Mouse (Mus musculus) left cerebral cortex, adult 2 months (tissue): Measurements from ENCODE around the gene Gm20390. TPM values are rescaled to one million over a fixed set of nuclear protein-coding genes. Genes with fewer than 3 reads are reported as not detected.

ENCODE experiments used
- DNase-seq, 2 experiments: peaks; one replicate each; pipeline ENCODE4 v3.0.0; 2021 to 2022; ENCODE audit warnings: low spot score in 2 of 2, mixed read lengths in 1 of 2; ENCODE audit errors: extremely low spot score in 1 of 2
- H3K27ac ChIP-seq: fragments of 200-600 bp; 2 replicates; pipeline ENCODE4 v1.8.1; 2022
- H3K4me3 ChIP-seq: fragments of 200-600 bp; 2 replicates; pipeline ENCODE4 v1.8.1; 2022
- CTCF ChIP-seq: fragments of 200-600 bp; IDR thresholded peaks from 2 replicates; pipeline ENCODE4 v1.8.1; 2022; ENCODE audit warnings: antibody characterized with exemption, mild to moderate bottlenecking, moderate library complexity
- intact Hi-C: fragments of 180-260 bp; cut with DNase I; formaldehyde crosslinking; loops from one replicate; pipeline ENCODE4 v1.15.1; 2025
- total RNA-seq, 2 experiments: library from RNA; stranded (reverse); gene quantifications; 2 replicates each; pipeline ENCODE4 v1.2.3; 2021

Gene Gm20390
- total RNA-seq, 2 experiments from 2014 or later: 85.3 to 97.9 TPM

GRCm38 (mm10) chr11:93961482-93961881 lies 6.6 kb downstream of the Gm20390 start:
- H3K27ac ChIP-seq: no peak overlapping the region
- no peak overlapping the region for H3K4me3 ChIP-seq
- intact Hi-C loops: loop anchor here (10.0 kb wide), 1 partner anchor 313 kb away; no protein-coding TSS in a partner anchor
- no peak for DNase-seq
- no peak for TF ChIP-seq CTCF

- Histone ChIP-seq H3K4me3 (no peak overlapping the region), H3K27ac (no peak overlapping the region)
- TF ChIP-seq CTCF: no peak
- intact Hi-C loops: loop anchor here (5.0 kb wide), 1 partner anchor 40 kb away; the partner anchor contains the start of gene Spag9
- no peak for DNase-seq
These were observed 10.3 kb downstream of the Gm20390 start for GRCm38 (mm10) chr11:93957746-93958145.

GRCm38 (mm10) chr11:93957031-93957555 lies 11.0 kb downstream of the Gm20390 start:
- no peak for TF ChIP-seq CTCF
- intact Hi-C loops: loop anchor here (5.0 kb wide), 1 partner anchor 40 kb away; the partner anchor contains the start of gene Spag9
- Histone ChIP-seq H3K27ac (peak overlapping the region; percentile 86), H3K4me3 (no peak overlapping the region)
- DNase-seq: no peak

GRCm38 (mm10) chr11:93956159-93956558 lies 11.9 kb downstream of the Gm20390 start, which contains the start of gene Nme2:
Nme2 (minus strand) TSS chr11:93956259.
- intact Hi-C loops: loop anchor here (5.0 kb wide), 1 partner anchor 41 kb away; the partner anchor contains the start of gene Spag9
- no peak for DNase-seq
- peak within 1 kb of the TSS; percentile 63 for H3K4me3 ChIP-seq
- no peak for TF ChIP-seq CTCF
- peak within 1 kb of the TSS; percentile 86 for H3K27ac ChIP-seq

- peak; percentile 19 for TF ChIP-seq CTCF
- peak overlapping the region; percentile 86 for H3K27ac ChIP-seq
- peak; percentile 82 for DNase-seq
- intact Hi-C loops: loop anchor here (5.0 kb wide), 1 partner anchor 42 kb away; the partner anchor contains the start of gene Spag9
- peak overlapping the region; percentile 63 for H3K4me3 ChIP-seq
These were observed 12.6 kb downstream of the Gm20390 start for GRCm38 (mm10) chr11:93955256-93956150.

- Histone ChIP-seq H3K4me3 (peak overlapping the region; percentile 63), H3K27ac (peak overlapping the region; percentile 86)
- intact Hi-C loops: loop anchor here (5.0 kb wide), 1 partner anchor 43 kb away; the partner anchor contains the start of gene Spag9
- TF ChIP-seq CTCF: no peak
- DNase-seq: no peak
These were observed 13.3 kb downstream of the Gm20390 start for GRCm38 (mm10) chr11:93954738-93955255.

GRCm38 (mm10) chr11:93952376-93952775 lies 15.7 kb downstream of the Gm20390 start:
- TF ChIP-seq CTCF: no peak
- no peak for DNase-seq
- intact Hi-C loops: no loop called here
- H3K27ac ChIP-seq: no peak overlapping the region
- no peak overlapping the region for H3K4me3 ChIP-seq

- TF ChIP-seq CTCF: peak; percentile 19
- Histone ChIP-seq H3K27ac (no peak overlapping the region), H3K4me3 (no peak overlapping the region)
- intact Hi-C loops: no loop called here
- no peak for DNase-seq
These were observed 18.0 kb downstream of the Gm20390 start for GRCm38 (mm10) chr11:93950045-93950444.

GRCm38 (mm10) chr11:93948887-93949567 lies 19.1 kb downstream of the Gm20390 start:
- intact Hi-C loops: no loop called here
- H3K4me3 ChIP-seq: no peak overlapping the region
- no peak overlapping the region for H3K27ac ChIP-seq
- no peak for DNase-seq
- no peak for TF ChIP-seq CTCF

GRCm38 (mm10) chr11:93944986-93945385 lies 23.1 kb downstream of the Gm20390 start:
- no peak overlapping the region for H3K27ac ChIP-seq
- TF ChIP-seq CTCF: no peak
- no peak overlapping the region for H3K4me3 ChIP-seq
- DNase-seq: no peak
- intact Hi-C loops: no loop called here

GRCm38 (mm10) chr11:93940906-93941305 lies 27.2 kb downstream of the Gm20390 start:
- Histone ChIP-seq H3K27ac (no peak overlapping the region), H3K4me3 (no peak overlapping the region)
- intact Hi-C loops: no loop called here
- no peak for TF ChIP-seq CTCF
- no peak for DNase-seq
